Mouse (Mus musculus) heart, postnatal 14 days (tissue): ENCODE results near the gene Clic6. TPM values are rescaled to one million over a fixed set of nuclear protein-coding genes. Genes with fewer than 3 reads are reported as not detected.

ENCODE experiments used
- DNase-seq, 2 experiments: peaks; one replicate each; pipeline ENCODE4 v3.0.0; 2021 to 2022
- intact Hi-C: fragments of 180-260 bp; cut with DNase I; formaldehyde crosslinking; loops from one replicate; pipeline ENCODE4 v1.15.1; 2025
- total RNA-seq, 2 experiments: library from RNA; stranded (reverse); gene quantifications; 2 replicates each; pipeline ENCODE4 v1.2.3; 2021

The Clic6 gene
- total RNA-seq, 2 experiments from 2014 or later, result 0.07 to 0.93 TPM

- intact Hi-C loops, result no loop called here
- no peak for DNase-seq
Measured at GRCm38 (mm10) chr16:92580981-92581380, 95.4 kb downstream of the Clic6 start.

DNA sequence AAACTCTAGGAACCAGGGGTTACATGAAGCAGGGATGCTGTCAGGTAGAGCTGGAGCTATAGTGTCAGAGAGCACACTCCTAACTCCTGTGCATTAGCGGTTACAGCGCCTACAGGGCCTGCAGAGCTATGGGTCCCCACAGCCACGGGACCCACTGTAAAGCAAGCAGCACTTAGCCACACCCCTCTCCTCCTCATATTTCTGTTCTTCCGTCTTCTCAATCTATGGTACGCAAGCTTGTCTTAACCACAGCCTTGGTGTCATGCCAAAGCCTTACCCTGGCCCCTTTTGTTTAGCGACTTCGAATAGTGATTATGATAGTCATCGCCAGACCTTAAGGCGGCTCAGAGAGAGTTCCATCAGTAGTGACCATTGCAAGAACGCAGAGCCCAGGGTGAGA, 96.2 kb downstream of the Clic6 start:
- intact Hi-C loops, result no loop called here
- no peak for DNase-seq

GRCm38 (mm10) chr16:92587836-92588235, 102.3 kb downstream of the Clic6 start:
- DNase-seq, result no peak

More at GRCm38 (mm10) chr16:92587836-92588235, 102.3 kb downstream of the Clic6 start:
- intact Hi-C loops, result no loop called here

Other genes with a start within 250 kb of the Clic6 start
- not detected for gene Kcne2, start 193.3 kb upstream of the Clic6 start, total RNA-seq
- gene Smim11, start 184.4 kb upstream of the Clic6 start, total RNA-seq, result 10 to 100 TPM; 54.2 to 57.5 TPM
- gene Fam243, start 164.3 kb upstream of the Clic6 start, total RNA-seq, result 1 to 10 TPM; 1.2 to 1.4 TPM
- 100 to 1,000 TPM; 171 to 231 TPM for gene Kcne1, start 126.3 kb upstream of the Clic6 start, total RNA-seq
- 10 to 100 TPM; 52.4 to 69.3 TPM for gene Rcan1, start 14.9 kb upstream of the Clic6 start, total RNA-seq